Mouse (Mus musculus) midbrain, embryonic 16.5 days (tissue): Measurements from ENCODE around the gene Cblb. TPM values are rescaled to one million over a fixed set of nuclear protein-coding genes. Genes with fewer than 3 reads are reported as not detected.

ENCODE experiments used
- ATAC-seq: fragments of 200-750 bp; cut with Nextera tagmentation; 2 replicates; pipeline ENCODE4 v1.8.0; 2017; ENCODE audit warnings: moderate TSS enrichment
- H3K27ac ChIP-seq: fragments of 300-500 bp; sonication (generic); 2 replicates; pipeline ENCODE4 v1.5.1; 2014; ENCODE audit warnings: mild to moderate bottlenecking, low read length, mixed read lengths
- H3K27me3 ChIP-seq: fragments of 300-500 bp; sonication (generic); 2 replicates; pipeline ENCODE4 v1.6.1; 2014; ENCODE audit warnings: low read depth, low read length, mixed read lengths; ENCODE audit not compliant: control insufficient read depth, insufficient read depth
- H3K36me3 ChIP-seq: fragments of 300-500 bp; sonication (generic); 2 replicates; pipeline ENCODE4 v1.6.1; 2014; ENCODE audit warnings: mild to moderate bottlenecking, low read length, moderate library complexity, mixed read lengths; ENCODE audit not compliant: control insufficient read depth, insufficient read depth
- H3K4me1 ChIP-seq: fragments of 300-500 bp; sonication (generic); 2 replicates; pipeline ENCODE4 v1.6.1; 2014; ENCODE audit warnings: mild to moderate bottlenecking, low read length, mixed read lengths; ENCODE audit not compliant: control insufficient read depth, insufficient read depth
- H3K4me2 ChIP-seq: fragments of 300-500 bp; sonication (generic); 2 replicates; pipeline ENCODE4 v1.6.1; 2014; ENCODE audit warnings: mild to moderate bottlenecking, low read length, mixed read lengths
- H3K4me3 ChIP-seq: fragments of 300-500 bp; sonication (generic); 2 replicates; pipeline ENCODE4 v1.5.1; 2014; ENCODE audit warnings: low read depth, mild to moderate bottlenecking, low read length, moderate library complexity, mixed read lengths
- H3K9ac ChIP-seq: fragments of 300-500 bp; sonication (generic); 2 replicates; pipeline ENCODE4 v1.6.1; 2014; ENCODE audit warnings: low read depth, low read length, mixed read lengths
- H3K9me3 ChIP-seq: fragments of 300-500 bp; sonication (generic); replicated peaks from 2 replicates; pipeline ENCODE4 v1.6.1; 2014; ENCODE audit warnings: mild to moderate bottlenecking, low read length, mixed read lengths; ENCODE audit not compliant: control insufficient read depth, poor library complexity, severe bottlenecking
- WGBS: fragments of 180-500 bp; shearing (Covaris S2); extraction: QIAGEN DNeasy Blood & Tissue Kit; methylation state at CpG from one replicate; pipeline ENCODE4 v1.1.7; 2014; 5-methylcytosine and 5-hydroxymethylcytosine counted together
- polyA plus RNA-seq: library from polyadenylated mRNA; unstranded; fragments of >200 nt; fragmentation: Nextera tagmentation; extraction: Ambion mirVana; gene quantifications from 2 replicates; pipeline ENCODE4 v1.2.1, GENCODE M21; 2015

Gene Cblb
- polyA plus RNA-seq, 1 experiment from 2014 or later = 10.4 TPM

- no peak overlapping the region for H3K9ac ChIP-seq
- no peak overlapping the region for H3K4me3 ChIP-seq
- peaks cover 9% of the 10 kb centered on the region; the same call in 1 of the 2 replicates for H3K36me3 ChIP-seq
- no peak for ATAC-seq
- H3K27me3 ChIP-seq = no peaks in the 10 kb centered on the region
- no peak overlapping the region for H3K27ac ChIP-seq
- H3K4me2 ChIP-seq = no peak overlapping the region
- H3K9me3 ChIP-seq = no peaks in the 10 kb centered on the region
- H3K4me1 ChIP-seq = no peaks in the 10 kb centered on the region
- WGBS = 90% methylated on average over 7 of the region's 7 CpGs
Measured at GRCm38 (mm10) chr16:52200107-52200506, 169.1 kb downstream of the Cblb start.

- Histone ChIP-seq H3K27ac (no peak overlapping the region), H3K27me3 (no peaks in the 10 kb centered on the region), H3K4me3 (no peak overlapping the region), H3K4me1 (no peaks in the 10 kb centered on the region), H3K9ac (no peak overlapping the region), H3K9me3 (no peaks in the 10 kb centered on the region), H3K4me2 (no peak overlapping the region), H3K36me3 (no peaks in the 10 kb centered on the region)
- ATAC-seq = no peak
- WGBS = 75% methylated on average over 8 of the region's 8 CpGs
Measured at GRCm38 (mm10) chr16:52210844-52211606, 180.0 kb downstream of the Cblb start.

- Histone ChIP-seq H3K4me2 (no peak overlapping the region), H3K9ac (no peak overlapping the region), H3K36me3 (no peaks in the 10 kb centered on the region), H3K4me3 (no peak overlapping the region), H3K27ac (no peak overlapping the region), H3K9me3 (no peaks in the 10 kb centered on the region), H3K4me1 (no peaks in the 10 kb centered on the region), H3K27me3 (no peaks in the 10 kb centered on the region)
- no peak for ATAC-seq
- 25% methylated on average over 2 of the region's 2 CpGs for WGBS
Measured at GRCm38 (mm10) chr16:52219069-52219468, 188.0 kb downstream of the Cblb start.

GRCm38 (mm10) chr16:52222896-52223295 is 191.9 kb downstream of the Cblb start:
- no peak for ATAC-seq
- no peaks in the 10 kb centered on the region for H3K4me1 ChIP-seq
- no peaks in the 10 kb centered on the region for H3K36me3 ChIP-seq

GRCm38 (mm10) chr16:52229446-52229845 is 198.4 kb downstream of the Cblb start:
- H3K9ac ChIP-seq = no peak overlapping the region
- no peak overlapping the region for H3K27ac ChIP-seq
- H3K4me2 ChIP-seq = no peak overlapping the region
- 72% methylated on average over 7 of the region's 7 CpGs for WGBS
- no peaks in the 10 kb centered on the region for H3K36me3 ChIP-seq
- no peak for ATAC-seq
- no peak overlapping the region for H3K4me3 ChIP-seq
- no peaks in the 10 kb centered on the region for H3K27me3 ChIP-seq
- H3K4me1 ChIP-seq = no peaks in the 10 kb centered on the region
- H3K9me3 ChIP-seq = no peaks in the 10 kb centered on the region

More at GRCm38 (mm10) chr16:52222896-52223295, 191.9 kb downstream of the Cblb start:
- Histone ChIP-seq H3K4me2 (no peak overlapping the region), H3K9ac (no peak overlapping the region), H3K9me3 (no peaks in the 10 kb centered on the region), H3K27me3 (no peaks in the 10 kb centered on the region), H3K4me3 (no peak overlapping the region), H3K27ac (no peak overlapping the region)
- WGBS = 86% methylated on average over 4 of the region's 4 CpGs

GRCm38 (mm10) chr16:52229930-52230329 is 198.9 kb downstream of the Cblb start:
- H3K4me2 ChIP-seq = no peak overlapping the region
- 68% methylated on average over 2 of the region's 2 CpGs for WGBS
- no peak overlapping the region for H3K9ac ChIP-seq
- no peak overlapping the region for H3K27ac ChIP-seq
- no peak for ATAC-seq
- no peaks in the 10 kb centered on the region for H3K27me3 ChIP-seq
- no peaks in the 10 kb centered on the region for H3K36me3 ChIP-seq
- H3K4me1 ChIP-seq = no peaks in the 10 kb centered on the region
- no peaks in the 10 kb centered on the region for H3K9me3 ChIP-seq
- no peak overlapping the region for H3K4me3 ChIP-seq

- H3K9ac ChIP-seq = no peak overlapping the region
- no peak for ATAC-seq
- no peaks in the 10 kb centered on the region for H3K4me1 ChIP-seq
- H3K4me2 ChIP-seq = no peak overlapping the region
- no peaks in the 10 kb centered on the region for H3K9me3 ChIP-seq
- no peaks in the 10 kb centered on the region for H3K27me3 ChIP-seq
- H3K36me3 ChIP-seq = no peaks in the 10 kb centered on the region
- H3K4me3 ChIP-seq = no peak overlapping the region
- 93% methylated on average over 2 of the region's 2 CpGs for WGBS
- H3K27ac ChIP-seq = no peak overlapping the region
Measured at GRCm38 (mm10) chr16:52242144-52242543, 211.1 kb downstream of the Cblb start.

GRCm38 (mm10) chr16:52243421-52243973 is 212.5 kb downstream of the Cblb start:
- H3K9me3 ChIP-seq = no peaks in the 10 kb centered on the region
- no peak overlapping the region for H3K27ac ChIP-seq
- ATAC-seq = no peak
- no peak overlapping the region for H3K4me2 ChIP-seq
- H3K4me3 ChIP-seq = no peak overlapping the region
- no peak overlapping the region for H3K9ac ChIP-seq
- 93% methylated on average over 4 of the region's 4 CpGs for WGBS
- no peaks in the 10 kb centered on the region for H3K27me3 ChIP-seq
- H3K4me1 ChIP-seq = no peaks in the 10 kb centered on the region
- H3K36me3 ChIP-seq = no peaks in the 10 kb centered on the region

GRCm38 (mm10) chr16:52250196-52250595 is 219.2 kb downstream of the Cblb start:
- ATAC-seq = no peak
- no peaks in the 10 kb centered on the region; the same call in 1 of the 2 replicates for H3K9me3 ChIP-seq
- no peaks in the 10 kb centered on the region for H3K4me1 ChIP-seq
- H3K4me2 ChIP-seq = no peak overlapping the region
- no peaks in the 10 kb centered on the region for H3K36me3 ChIP-seq
- H3K27ac ChIP-seq = no peak overlapping the region
- no peaks in the 10 kb centered on the region for H3K27me3 ChIP-seq
- WGBS = 95% methylated on average over 4 of the region's 4 CpGs
- H3K4me3 ChIP-seq = no peak overlapping the region
- H3K9ac ChIP-seq = no peak overlapping the region
